Mouse (Mus musculus): Measurements from ENCODE around the gene Acsl3.

DNA sequence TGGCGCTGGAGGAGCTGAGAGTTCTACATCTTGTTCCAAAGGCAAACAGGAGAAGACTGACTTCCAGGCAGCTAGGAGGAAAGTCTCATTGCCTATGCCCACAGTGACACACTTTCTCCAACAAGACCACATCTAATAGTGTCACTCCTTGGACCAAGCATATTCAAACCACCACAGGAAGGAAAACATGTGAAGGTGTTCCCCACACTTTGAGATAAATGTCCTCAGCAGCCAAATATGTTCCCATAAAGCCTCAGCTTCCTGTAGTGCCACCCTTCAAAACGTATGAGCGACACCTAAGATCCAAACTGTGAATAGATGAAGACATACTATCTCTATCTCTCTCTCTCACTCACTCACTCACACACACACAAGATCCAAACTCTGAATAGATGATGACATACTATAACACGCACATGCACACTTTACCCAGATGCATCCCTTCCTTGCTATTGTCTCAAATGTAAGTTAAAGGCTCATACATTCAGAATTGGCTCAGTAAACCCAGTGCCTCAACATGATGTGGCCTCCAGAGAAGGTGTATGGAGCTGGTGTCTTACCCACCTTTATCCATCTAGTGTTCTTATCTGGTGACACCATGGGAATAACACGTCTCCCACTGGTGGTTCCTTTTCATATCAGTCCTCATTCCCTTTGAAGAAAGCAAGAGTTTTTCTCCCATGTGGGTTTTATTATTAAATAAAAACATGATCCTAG, 53.1 kb downstream of the Acsl3 start:
- TF ChIP-seq CTCF (IDR thresholded peaks at IDR 0.05; ENCODE audit: low read depth, low read length): no peak
- TF ChIP-seq GATA1 (IDR thresholded peaks at IDR 0.05; ENCODE audit: borderline replicate concordance, low read length): no peak

Measured in G1E (cell line).